Mouse (Mus musculus) heart, postnatal 36 days (tissue): ENCODE measurements around the gene Cd9. TPM values are rescaled to one million over a fixed set of nuclear protein-coding genes. Genes with fewer than 3 reads are reported as not detected.

Experiments used
- DNase-seq, 2 experiments: peaks; one replicate each; pipeline ENCODE4 v3.0.0; 2021 to 2022
- intact Hi-C: fragments of 180-260 bp; cut with DNase I; formaldehyde crosslinking; loops from one replicate; pipeline ENCODE4 v1.15.1; 2025
- total RNA-seq, 2 experiments: library from RNA; stranded (reverse); gene quantifications; 2 replicates each; pipeline ENCODE4 v1.2.3; 2021

Cd9 gene
- total RNA-seq, 2 experiments from 2014 or later = 54.7 to 59.2 TPM

DNA sequence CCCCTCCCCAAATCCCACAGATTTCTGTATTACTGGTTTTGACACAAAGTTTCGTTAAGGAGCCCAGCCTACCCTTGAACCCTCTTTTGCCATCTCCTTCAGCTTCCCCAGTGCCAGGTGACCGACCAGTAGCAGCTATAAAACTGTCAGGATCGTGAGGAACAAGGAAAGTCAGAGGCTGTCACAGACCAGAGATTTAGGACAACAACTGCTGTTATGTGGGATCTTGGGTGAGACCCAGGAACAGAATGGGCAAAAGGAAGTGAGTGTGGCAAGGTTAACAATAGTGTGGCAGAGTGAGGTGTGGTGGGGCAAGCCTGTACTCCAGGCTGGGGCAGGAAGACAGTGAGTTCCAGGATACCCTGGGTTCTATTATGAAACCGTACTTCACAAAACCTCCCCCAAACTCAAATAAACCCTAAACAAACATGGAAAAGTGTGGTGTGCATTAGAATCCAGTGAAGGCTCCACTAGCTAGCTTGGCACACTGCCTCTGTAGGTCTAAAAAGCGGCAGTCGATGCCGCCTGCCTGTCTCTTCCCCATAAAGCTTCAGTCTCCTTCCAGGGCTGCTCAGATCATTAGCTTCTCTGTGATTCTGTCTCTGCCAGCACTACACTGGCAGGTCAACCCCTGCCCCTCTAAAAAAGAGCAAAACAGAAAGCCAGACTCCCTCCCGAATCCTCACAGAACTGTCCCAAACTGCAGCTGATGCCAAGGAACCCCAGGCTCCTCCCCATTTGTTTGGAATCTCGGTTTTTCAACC is 17.6 kb downstream of the Cd9 start:
- intact Hi-C loops = no loop called here
- DNase-seq = no peak

- intact Hi-C loops = no loop called here
- peak in 1 of 2 experiments; percentile 29 for DNase-seq
These were observed 18.5 kb downstream of the Cd9 start for GRCm38 (mm10) chr6:125476090-125476489.

DNA sequence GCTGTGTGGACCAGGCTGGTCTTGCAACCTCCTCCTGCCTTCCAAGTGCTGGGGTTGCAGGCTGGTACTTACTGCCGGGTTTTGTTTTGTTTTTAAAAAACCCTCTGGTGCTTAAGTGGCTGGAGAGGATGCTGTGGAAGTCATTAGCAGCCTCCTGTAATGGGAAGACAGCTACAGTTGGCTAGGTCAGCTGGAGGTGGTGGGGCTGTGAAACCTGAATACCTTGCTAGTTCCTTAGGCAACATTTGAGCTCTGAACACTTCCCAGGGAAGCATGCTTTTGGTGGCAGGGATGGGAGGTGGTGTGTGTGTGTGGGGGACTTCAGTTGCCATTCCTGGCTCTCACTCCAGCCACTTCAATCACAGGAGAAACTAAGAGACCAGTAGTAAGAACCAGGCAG is 19.4 kb downstream of the Cd9 start:
- intact Hi-C loops = no loop called here
- no peak for DNase-seq

- no peak for DNase-seq
- intact Hi-C loops = no loop called here
These were observed 20.7 kb downstream of the Cd9 start for GRCm38 (mm10) chr6:125473939-125474338.

- intact Hi-C loops = no loop called here
- no peak for DNase-seq
These were observed 21.3 kb downstream of the Cd9 start for GRCm38 (mm10) chr6:125473321-125473721.

- DNase-seq = peak in 1 of 2 experiments; percentile 3
- intact Hi-C loops = no loop called here
These were observed 22.7 kb downstream of the Cd9 start for GRCm38 (mm10) chr6:125471921-125472320.

- no peak for DNase-seq
- intact Hi-C loops = no loop called here
These were observed 23.3 kb downstream of the Cd9 start for GRCm38 (mm10) chr6:125471326-125471725.

GRCm38 (mm10) chr6:125470616-125471015 is 24.0 kb downstream of the Cd9 start:
- intact Hi-C loops = no loop called here
- DNase-seq = no peak

DNA sequence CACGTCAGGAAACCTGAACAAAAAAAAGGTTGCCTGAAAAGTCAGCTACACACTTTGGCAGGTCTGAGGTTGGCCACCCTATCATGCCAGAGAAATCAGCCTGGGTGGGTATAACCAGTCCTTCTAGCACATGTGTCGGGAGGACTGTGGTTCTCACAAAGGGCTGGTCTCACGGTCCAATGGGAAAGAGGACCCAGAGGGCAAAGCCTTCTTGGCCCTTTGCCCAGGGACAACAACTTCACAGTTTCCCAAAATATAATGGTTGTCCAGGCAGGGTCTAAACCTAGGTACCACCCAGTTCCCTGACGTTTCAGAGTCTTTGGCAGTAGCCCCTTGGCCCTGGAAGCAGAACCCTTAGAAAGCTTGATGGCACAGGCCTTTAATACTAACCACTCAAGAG is 25.4 kb downstream of the Cd9 start:
- no peak for DNase-seq
- intact Hi-C loops = loop anchor here (5.0 kb wide), 1 partner anchor 42 kb away; no protein-coding TSS in a partner anchor

- intact Hi-C loops = loop anchor here (5.0 kb wide), 1 partner anchor 41 kb away; no protein-coding TSS in a partner anchor
- no peak for DNase-seq
These were observed 26.2 kb downstream of the Cd9 start for GRCm38 (mm10) chr6:125468179-125468960.

- intact Hi-C loops = loop anchor here (5.0 kb wide), 1 partner anchor 40 kb away; no protein-coding TSS in a partner anchor
- no peak for DNase-seq
These were observed 27.3 kb downstream of the Cd9 start for GRCm38 (mm10) chr6:125467301-125467715.

DNA sequence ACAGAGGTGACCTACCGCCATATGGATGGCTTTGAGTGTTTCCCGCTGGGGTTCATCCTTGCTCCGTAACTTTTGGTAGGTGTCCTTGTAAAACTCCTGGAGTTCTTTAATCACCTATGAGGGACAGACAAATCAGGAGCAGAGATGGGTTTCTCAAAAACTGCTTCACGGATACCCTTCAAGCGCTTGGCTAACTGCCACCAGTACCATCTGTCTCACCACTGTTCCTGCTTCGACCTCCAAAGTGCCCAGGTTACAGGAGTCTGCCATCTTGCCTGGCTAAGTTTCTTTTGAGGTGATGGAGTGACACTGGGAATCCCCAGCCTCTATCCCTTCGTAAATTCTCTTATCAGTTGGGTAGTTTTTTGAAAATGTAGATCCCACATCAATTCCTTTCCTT is 32.3 kb downstream of the Cd9 start:
- DNase-seq = no peak
- intact Hi-C loops = no loop called here

DNA sequence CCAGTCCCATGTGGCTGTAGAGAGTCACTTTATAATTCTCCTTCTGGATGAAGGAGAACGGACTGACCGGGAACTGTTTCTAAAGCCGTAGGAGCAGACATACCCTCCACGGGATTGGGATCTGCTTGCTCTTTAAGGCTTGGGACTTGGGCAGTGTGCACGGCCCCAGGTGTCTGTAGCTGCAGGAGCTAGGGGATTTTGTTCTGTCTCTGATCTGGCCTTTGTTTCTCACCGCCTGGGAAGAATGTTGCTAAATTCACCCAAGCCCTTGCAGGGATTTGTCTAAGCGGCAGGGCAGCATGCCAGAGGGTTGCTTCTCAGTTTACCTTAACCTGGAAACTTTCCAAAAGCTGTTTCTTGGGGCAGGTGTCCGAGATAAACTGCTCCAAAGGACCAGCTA is 32.8 kb downstream of the Cd9 start:
- intact Hi-C loops = no loop called here
- no peak for DNase-seq

DNA sequence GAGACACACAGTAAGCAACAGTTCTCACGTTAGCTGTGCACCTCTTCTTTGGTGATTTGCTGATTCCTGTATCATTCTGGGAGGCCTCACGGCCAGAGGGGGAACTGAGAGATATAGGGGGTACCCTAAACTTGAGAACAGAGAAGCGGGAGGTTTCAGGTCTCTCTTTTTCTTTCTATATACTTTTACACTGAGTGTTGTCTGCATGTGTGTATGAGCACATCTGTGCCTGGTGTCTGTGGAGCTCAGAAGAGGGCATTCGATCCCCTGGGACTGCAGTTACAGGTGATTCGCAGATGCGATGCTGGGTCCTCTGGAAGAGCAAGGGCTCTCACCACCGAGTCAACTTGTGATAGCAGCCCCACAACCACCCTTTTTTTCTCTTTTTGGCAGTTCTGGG is 33.3 kb downstream of the Cd9 start:
- DNase-seq = no peak
- intact Hi-C loops = no loop called here

DNA sequence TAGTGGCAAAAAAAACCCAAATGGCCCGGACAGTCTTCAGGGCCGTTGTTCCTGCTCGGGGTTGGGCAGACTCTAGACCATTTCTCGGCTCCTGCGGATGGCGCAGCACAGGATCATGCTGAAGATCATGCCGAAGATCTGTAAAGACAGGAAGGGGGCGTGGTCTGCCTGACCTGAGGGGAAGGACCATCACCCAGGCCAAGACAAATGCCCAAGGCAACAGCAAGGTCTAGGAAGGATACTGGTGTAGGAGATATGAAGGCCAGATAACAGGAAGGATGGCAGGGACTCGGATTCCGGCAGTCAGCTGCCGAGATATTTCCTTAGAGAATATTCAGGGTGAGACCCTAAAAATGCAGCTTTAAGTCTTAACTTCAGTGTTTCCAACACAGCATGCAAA is 34.0 kb downstream of the Cd9 start:
- intact Hi-C loops = no loop called here
- no peak for DNase-seq

- intact Hi-C loops = no loop called here
- DNase-seq = no peak
These were observed 34.7 kb downstream of the Cd9 start for GRCm38 (mm10) chr6:125459903-125460302.

- DNase-seq = no peak
- intact Hi-C loops = no loop called here
These were observed 38.6 kb downstream of the Cd9 start for GRCm38 (mm10) chr6:125455806-125456520.

DNA sequence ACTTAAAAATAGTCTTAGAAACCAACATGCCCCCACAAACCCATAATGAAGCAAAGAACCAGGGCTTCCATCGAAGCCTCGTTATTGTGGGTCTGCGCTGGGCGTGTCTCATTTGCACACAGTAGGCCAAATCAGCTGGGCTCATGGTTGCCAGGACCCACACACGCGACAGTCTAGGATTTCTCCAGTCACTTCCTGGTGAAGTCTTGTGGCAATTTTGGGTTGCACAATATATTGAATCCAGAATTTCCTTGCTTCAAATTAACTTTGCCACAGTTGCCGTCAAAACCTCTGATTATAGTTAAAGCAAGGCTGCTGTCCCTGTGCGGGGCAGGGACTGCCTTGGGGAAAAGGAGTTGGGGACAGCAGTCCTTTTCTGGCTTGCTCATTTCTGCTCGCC is 39.9 kb downstream of the Cd9 start:
- intact Hi-C loops = no loop called here
- DNase-seq = no peak

DNA sequence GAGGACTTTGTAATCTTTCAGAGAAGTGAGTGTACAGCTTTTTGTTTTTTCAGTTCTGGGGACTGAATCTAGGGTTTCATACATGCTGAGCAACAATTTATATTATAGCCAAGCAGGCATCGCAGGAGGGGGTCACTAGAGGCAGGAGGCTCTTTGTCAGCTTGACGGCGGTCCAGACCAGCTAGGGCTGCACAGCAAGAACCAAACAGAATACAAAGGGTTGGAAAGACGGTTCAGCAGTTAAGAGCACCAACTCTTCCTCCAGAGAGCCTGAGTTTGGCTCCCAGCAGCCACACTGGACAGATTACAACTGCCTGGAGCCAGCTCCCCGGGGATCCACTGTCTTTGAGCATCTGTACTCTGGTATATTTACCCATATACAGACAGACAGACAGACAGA is 40.3 kb downstream of the Cd9 start:
- DNase-seq = no peak
- intact Hi-C loops = no loop called here

- DNase-seq = no peak
- intact Hi-C loops = no loop called here
These were observed 46.9 kb downstream of the Cd9 start for GRCm38 (mm10) chr6:125447660-125448059.

GRCm38 (mm10) chr6:125447205-125447604 is 47.4 kb downstream of the Cd9 start:
- intact Hi-C loops = no loop called here
- no peak for DNase-seq
